Mouse (Mus musculus): ENCODE data around the gene Ctcfl. TPM values are rescaled to one million over a fixed set of nuclear protein-coding genes. Genes with fewer than 3 reads are reported as not detected.

The Ctcfl gene
- polyA plus RNA-seq, 1 experiment from 2014 or later = 0.08 TPM

GRCm38 (mm10) chr2:173050604-173051382 is 68.5 kb downstream of the Ctcfl start:
- Histone ChIP-seq H3K36me3 (ENCODE audit: control insufficient read depth, insufficient read depth, low read length) (no peaks in the 10 kb centered on the region), H3K4me2 (replicated peaks; ENCODE audit: low read depth, low read length) (no peak overlapping the region; the same call in 1 of the 2 replicates), H3K4me3 (ENCODE audit: low read length) (no peak overlapping the region), H3K9me3 (ENCODE audit: control insufficient read depth, low read length) (no peaks in the 10 kb centered on the region), H3K27ac (ENCODE audit: low read depth, low read length) (no peak overlapping the region), H3K4me1 (ENCODE audit: control insufficient read depth, insufficient read depth, low read length) (peaks cover 25% of the 10 kb centered on the region), H3K27me3 (ENCODE audit: control insufficient read depth, insufficient read depth, low read length) (no peaks in the 10 kb centered on the region), H3K9ac (ENCODE audit: low read depth, low read length) (no peak overlapping the region)
- WGBS = 49% methylated on average over 8 of the region's 8 CpGs
- no peak for ATAC-seq (ENCODE audit: low FRiP score, low TSS enrichment)

- Histone ChIP-seq H3K9me3 (ENCODE audit: control insufficient read depth, low read length) (no peaks in the 10 kb centered on the region), H3K4me3 (ENCODE audit: low read length) (no peak overlapping the region), H3K9ac (ENCODE audit: low read depth, low read length) (no peak overlapping the region), H3K27me3 (ENCODE audit: control insufficient read depth, insufficient read depth, low read length) (no peaks in the 10 kb centered on the region), H3K4me2 (replicated peaks; ENCODE audit: low read depth, low read length) (no peak overlapping the region), H3K4me1 (ENCODE audit: control insufficient read depth, insufficient read depth, low read length) (peaks cover 25% of the 10 kb centered on the region), H3K36me3 (ENCODE audit: control insufficient read depth, insufficient read depth, low read length) (no peaks in the 10 kb centered on the region), H3K27ac (ENCODE audit: low read depth, low read length) (no peak overlapping the region)
- no peak for ATAC-seq (ENCODE audit: low FRiP score, low TSS enrichment)
- WGBS = 58% methylated on average over 6 of the region's 6 CpGs
These were observed 69.5 kb downstream of the Ctcfl start for GRCm38 (mm10) chr2:173049817-173050216.

GRCm38 (mm10) chr2:173049231-173049630 is 70.1 kb downstream of the Ctcfl start:
- no peak for ATAC-seq (ENCODE audit: low FRiP score, low TSS enrichment)
- WGBS = 73% methylated on average over 3 of the region's 3 CpGs
- Histone ChIP-seq H3K4me2 (replicated peaks; ENCODE audit: low read depth, low read length) (no peak overlapping the region), H3K4me1 (ENCODE audit: control insufficient read depth, insufficient read depth, low read length) (peaks cover 25% of the 10 kb centered on the region), H3K4me3 (ENCODE audit: low read length) (no peak overlapping the region), H3K27me3 (ENCODE audit: control insufficient read depth, insufficient read depth, low read length) (no peaks in the 10 kb centered on the region), H3K27ac (ENCODE audit: low read depth, low read length) (no peak overlapping the region), H3K9ac (ENCODE audit: low read depth, low read length) (no peak overlapping the region), H3K9me3 (ENCODE audit: control insufficient read depth, low read length) (no peaks in the 10 kb centered on the region), H3K36me3 (ENCODE audit: control insufficient read depth, insufficient read depth, low read length) (no peaks in the 10 kb centered on the region)

GRCm38 (mm10) chr2:173048041-173048745 is 71.1 kb downstream of the Ctcfl start:
- peak; percentile 33 for ATAC-seq (ENCODE audit: low FRiP score, low TSS enrichment)
- no peaks in the 10 kb centered on the region for H3K27me3 ChIP-seq (ENCODE audit: control insufficient read depth, insufficient read depth, low read length)
- peaks cover 25% of the 10 kb centered on the region for H3K4me1 ChIP-seq (ENCODE audit: control insufficient read depth, insufficient read depth, low read length)
- H3K4me3 ChIP-seq (ENCODE audit: low read length) = no peak overlapping the region
- H3K4me2 ChIP-seq (replicated peaks; ENCODE audit: low read depth, low read length) = no peak overlapping the region
- H3K9me3 ChIP-seq (ENCODE audit: control insufficient read depth, low read length) = no peaks in the 10 kb centered on the region
- H3K9ac ChIP-seq (ENCODE audit: low read depth, low read length) = no peak overlapping the region
- no peaks in the 10 kb centered on the region for H3K36me3 ChIP-seq (ENCODE audit: control insufficient read depth, insufficient read depth, low read length)
- H3K27ac ChIP-seq (ENCODE audit: low read depth, low read length) = no peak overlapping the region
- WGBS = 50% methylated on average over 17 of the region's 17 CpGs

GRCm38 (mm10) chr2:173047471-173047870 is 71.9 kb downstream of the Ctcfl start:
- ATAC-seq (ENCODE audit: low FRiP score, low TSS enrichment) = peak; percentile 59
- 27% methylated on average over 5 of the region's 5 CpGs for WGBS
- H3K4me1 ChIP-seq (ENCODE audit: control insufficient read depth, insufficient read depth, low read length) = peaks cover 30% of the 10 kb centered on the region

GRCm38 (mm10) chr2:173046582-173047297 is 72.6 kb downstream of the Ctcfl start:
- Histone ChIP-seq H3K9ac (ENCODE audit: low read depth, low read length) (no peak overlapping the region), H3K4me1 (ENCODE audit: control insufficient read depth, insufficient read depth, low read length) (peaks cover 31% of the 10 kb centered on the region), H3K27me3 (ENCODE audit: control insufficient read depth, insufficient read depth, low read length) (no peaks in the 10 kb centered on the region), H3K9me3 (ENCODE audit: control insufficient read depth, low read length) (no peaks in the 10 kb centered on the region), H3K36me3 (ENCODE audit: control insufficient read depth, insufficient read depth, low read length) (no peaks in the 10 kb centered on the region), H3K4me2 (replicated peaks; ENCODE audit: low read depth, low read length) (no peak overlapping the region), H3K27ac (ENCODE audit: low read depth, low read length) (no peak overlapping the region), H3K4me3 (ENCODE audit: low read length) (no peak overlapping the region)
- ATAC-seq (ENCODE audit: low FRiP score, low TSS enrichment) = no peak
- 58% methylated on average over 15 of the region's 15 CpGs for WGBS

More at GRCm38 (mm10) chr2:173047471-173047870, 71.9 kb downstream of the Ctcfl start:
- no peaks in the 10 kb centered on the region for H3K27me3 ChIP-seq (ENCODE audit: control insufficient read depth, insufficient read depth, low read length)
- no peaks in the 10 kb centered on the region for H3K36me3 ChIP-seq (ENCODE audit: control insufficient read depth, insufficient read depth, low read length)
- no peak overlapping the region for H3K4me2 ChIP-seq (replicated peaks; ENCODE audit: low read depth, low read length)
- H3K9me3 ChIP-seq (ENCODE audit: control insufficient read depth, low read length) = no peaks in the 10 kb centered on the region
- no peak overlapping the region for H3K27ac ChIP-seq (ENCODE audit: low read depth, low read length)
- no peak overlapping the region for H3K4me3 ChIP-seq (ENCODE audit: low read length)
- H3K9ac ChIP-seq (ENCODE audit: low read depth, low read length) = no peak overlapping the region

- H3K9ac ChIP-seq (ENCODE audit: low read depth, low read length) = no peak overlapping the region
- H3K36me3 ChIP-seq (ENCODE audit: control insufficient read depth, insufficient read depth, low read length) = no peaks in the 10 kb centered on the region
- no peak overlapping the region for H3K4me2 ChIP-seq (replicated peaks; ENCODE audit: low read depth, low read length)
- 78% methylated on average over 18 of the region's 18 CpGs for WGBS
- no peaks in the 10 kb centered on the region for H3K27me3 ChIP-seq (ENCODE audit: control insufficient read depth, insufficient read depth, low read length)
- ATAC-seq (ENCODE audit: low FRiP score, low TSS enrichment) = no peak
- no peak overlapping the region for H3K4me3 ChIP-seq (ENCODE audit: low read length)
- no peaks in the 10 kb centered on the region for H3K9me3 ChIP-seq (ENCODE audit: control insufficient read depth, low read length)
- no peak overlapping the region for H3K27ac ChIP-seq (ENCODE audit: low read depth, low read length)
- H3K4me1 ChIP-seq (ENCODE audit: control insufficient read depth, insufficient read depth, low read length) = peaks cover 26% of the 10 kb centered on the region
These were observed 74.9 kb downstream of the Ctcfl start for GRCm38 (mm10) chr2:173044198-173044970.
